Mouse (Mus musculus) heart, embryonic 14.5 days (tissue): Measurements from ENCODE around the gene Fer. TPM values are rescaled to one million over a fixed set of nuclear protein-coding genes. Genes with fewer than 3 reads are reported as not detected.
"Not testable (repeated sequence)": the region's sequence is repeated elsewhere in the genome, so short reads cannot be mapped to it uniquely, and the experiment has no call there.

Source experiments
- ATAC-seq: fragments of 200-750 bp; cut with Nextera tagmentation; 2 replicates; pipeline ENCODE4 v1.8.0; 2017; ENCODE audit warnings: low read depth, moderate TSS enrichment; ENCODE audit not compliant: insufficient number of reproducible peaks, insufficient read depth, low FRiP score
- H3K27ac ChIP-seq, 2 experiments: fragments of 200-500 bp in 1 of 2; fragments of 300-500 bp in 1 of 2; sonication (generic) in 1 of 2; replicated peaks in 1 of 2; 2 replicates each; pipeline ENCODE4 v1.5.1; 2012 to 2014; ENCODE audit warnings: low read depth in 2 of 2, low read length in 2 of 2, control low read depth in 1 of 2, mild to moderate bottlenecking in 1 of 2, mixed read lengths in 1 of 2; ENCODE audit not compliant: control insufficient read depth in 1 of 2, insufficient read depth in 1 of 2
- H3K27me3 ChIP-seq: fragments of 300-500 bp; sonication (generic); 2 replicates; pipeline ENCODE4 v1.6.1; 2014; ENCODE audit warnings: mild to moderate bottlenecking, low read length, control low read depth; ENCODE audit not compliant: control insufficient read depth, insufficient read depth
- H3K36me3 ChIP-seq: fragments of 300-500 bp; sonication (generic); 2 replicates; pipeline ENCODE4 v1.6.1; 2014; ENCODE audit warnings: mild to moderate bottlenecking, control low read depth, low read length, mixed read lengths; ENCODE audit not compliant: control insufficient read depth, insufficient read depth
- H3K4me1 ChIP-seq, 2 experiments: fragments of 200-500 bp in 1 of 2; fragments of 300-500 bp in 1 of 2; sonication (generic) in 1 of 2; 2 replicates each; pipeline ENCODE4 v1.6.1; 2012 to 2014; ENCODE audit warnings: low read length in 2 of 2, control low read depth in 1 of 2, mixed read lengths in 1 of 2; ENCODE audit not compliant: control insufficient read depth in 2 of 2, insufficient read depth in 2 of 2
- H3K4me2 ChIP-seq: fragments of 300-500 bp; sonication (generic); 2 replicates; pipeline ENCODE4 v1.6.1; 2014; ENCODE audit warnings: mild to moderate bottlenecking, low read length
- H3K4me3 ChIP-seq, 2 experiments: fragments of 200-500 bp in 1 of 2; fragments of 300-500 bp in 1 of 2; sonication (generic) in 1 of 2; 2 replicates each; pipeline ENCODE4 v1.5.1; 2012 to 2014; ENCODE audit warnings: low read length in 2 of 2, mild to moderate bottlenecking in 2 of 2, control low read depth in 1 of 2, low read depth in 1 of 2, moderate library complexity in 1 of 2; ENCODE audit not compliant: control insufficient read depth in 1 of 2, insufficient read depth in 1 of 2
- H3K9ac ChIP-seq: fragments of 300-500 bp; sonication (generic); 2 replicates; pipeline ENCODE4 v1.6.1; 2014; ENCODE audit warnings: mild to moderate bottlenecking, low read length
- H3K9me3 ChIP-seq: fragments of 300-500 bp; sonication (generic); 2 replicates; pipeline ENCODE4 v1.6.1; 2016; ENCODE audit warnings: low read length, control low read depth; ENCODE audit not compliant: control insufficient read depth
- WGBS: fragments of 180-500 bp; shearing (Covaris S2); extraction: QIAGEN DNeasy Blood & Tissue Kit; methylation state at CpG from one replicate; pipeline ENCODE4 v1.1.7; 2014; 5-methylcytosine and 5-hydroxymethylcytosine counted together
- polyA plus RNA-seq: library from polyadenylated mRNA; unstranded; fragments of >200 nt; fragmentation: Nextera tagmentation; extraction: Ambion mirVana; gene quantifications from 2 replicates; pipeline ENCODE4 v1.2.1, GENCODE M21; 2014

Gene Fer
- polyA plus RNA-seq, 1 experiment from 2014 or later = 26.0 TPM

- Histone ChIP-seq H3K9me3 (no peaks in the 10 kb centered on the region), H3K4me2 (no peak overlapping the region), H3K36me3 (no peaks in the 10 kb centered on the region), H3K4me1 (no peaks in the 10 kb centered on the region), H3K27me3 (no peaks in the 10 kb centered on the region), H3K9ac (no peak overlapping the region), H3K4me3 (no peak overlapping the region), H3K27ac (no peak overlapping the region)
- WGBS = 78% methylated on average over 4 of the region's 4 CpGs
- no peak for ATAC-seq
These were observed 31.3 kb upstream of the Fer start for GRCm38 (mm10) chr17:63831550-63831949.

DNA sequence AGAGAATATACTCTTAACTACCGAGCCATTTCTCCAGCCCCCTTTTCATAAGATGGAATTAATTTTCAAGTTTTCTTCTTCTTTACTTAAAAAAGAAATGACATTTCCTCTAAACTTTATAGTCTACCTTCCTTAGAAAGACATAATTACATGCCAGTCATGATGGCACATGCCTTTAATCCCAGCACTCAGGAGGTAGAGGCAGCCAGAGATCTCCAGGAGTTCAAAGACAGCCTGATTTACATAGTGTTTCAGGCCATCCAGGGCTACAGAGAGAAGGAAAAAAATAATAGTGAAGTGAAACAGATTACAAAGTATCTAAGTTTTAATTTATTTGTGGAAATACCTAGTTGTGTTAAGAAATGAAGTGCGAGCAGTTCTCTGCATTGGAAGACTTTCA, 26.6 kb upstream of the Fer start:
- Histone ChIP-seq H3K27ac (no peak overlapping the region), H3K9ac (no peak overlapping the region), H3K9me3 (peaks cover 5% of the 10 kb centered on the region; the same call in 1 of the 2 replicates), H3K36me3 (no peaks in the 10 kb centered on the region), H3K4me2 (no peak overlapping the region), H3K4me1 (no peaks in the 10 kb centered on the region), H3K27me3 (no peaks in the 10 kb centered on the region), H3K4me3 (no peak overlapping the region)
- no peak for ATAC-seq
- 89% methylated on average over 2 of the region's 2 CpGs for WGBS

- Histone ChIP-seq H3K4me1 (no peaks in the 10 kb centered on the region), H3K27ac (no peak overlapping the region), H3K9me3 (peaks cover 5% of the 10 kb centered on the region; the same call in 1 of the 2 replicates), H3K36me3 (no peaks in the 10 kb centered on the region), H3K27me3 (no peaks in the 10 kb centered on the region), H3K4me3 (no peak overlapping the region), H3K4me2 (no peak overlapping the region), H3K9ac (no peak overlapping the region)
- ATAC-seq = no peak
- 72% methylated on average over 8 of the region's 8 CpGs for WGBS
These were observed 26.2 kb upstream of the Fer start for GRCm38 (mm10) chr17:63836641-63837040.

GRCm38 (mm10) chr17:63838144-63838543, 24.7 kb upstream of the Fer start:
- H3K9me3 ChIP-seq = peaks cover 5% of the 10 kb centered on the region; the same call in 1 of the 2 replicates
- no peak overlapping the region for H3K27ac ChIP-seq
- no peak overlapping the region for H3K9ac ChIP-seq
- H3K36me3 ChIP-seq = no peaks in the 10 kb centered on the region
- 81% methylated on average over 8 of the region's 8 CpGs for WGBS
- ATAC-seq = no peak
- no peaks in the 10 kb centered on the region for H3K27me3 ChIP-seq
- H3K4me3 ChIP-seq = no peak overlapping the region
- H3K4me1 ChIP-seq = no peaks in the 10 kb centered on the region
- no peak overlapping the region for H3K4me2 ChIP-seq

DNA sequence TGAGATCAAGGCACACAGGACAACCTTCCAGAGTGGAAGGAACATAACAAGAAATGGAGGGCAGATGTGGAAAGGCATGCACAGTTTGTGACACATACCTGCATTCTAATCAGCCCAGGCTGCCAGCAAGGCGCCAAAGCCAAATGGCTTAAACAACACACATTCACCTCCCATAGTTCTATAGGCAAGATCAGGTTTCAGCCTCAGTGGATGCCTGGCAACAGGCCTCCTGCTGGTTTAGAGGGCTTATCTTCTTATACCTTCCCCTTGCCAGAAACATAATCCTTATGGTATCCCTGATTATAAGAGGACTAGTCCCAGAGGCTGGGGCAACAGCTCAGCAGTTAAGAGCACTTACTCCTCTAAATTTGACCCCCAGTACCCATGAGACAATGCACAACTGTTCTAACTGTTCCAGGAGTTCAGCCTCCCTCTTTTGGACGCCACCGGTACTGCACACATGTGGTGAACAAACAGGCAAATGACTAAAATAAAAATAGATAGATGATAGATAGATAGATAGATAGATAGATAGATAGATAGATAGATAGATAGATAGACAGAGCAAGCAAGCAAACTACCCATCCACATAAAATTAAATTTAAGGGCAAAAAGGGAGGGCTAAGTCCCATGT, 23.1 kb upstream of the Fer start:
- Histone ChIP-seq H3K27ac (no peak overlapping the region), H3K4me1 (no peaks in the 10 kb centered on the region), H3K4me2 (no peak overlapping the region), H3K36me3 (no peaks in the 10 kb centered on the region), H3K4me3 (no peak overlapping the region), H3K9me3 (peaks cover 5% of the 10 kb centered on the region; the same call in 1 of the 2 replicates), H3K27me3 (no peaks in the 10 kb centered on the region), H3K9ac (no peak overlapping the region)
- ATAC-seq = no peak
- WGBS = 90% methylated on average over 3 of the region's 3 CpGs

- 72% methylated on average over 1 of the region's 1 CpGs for WGBS
- Histone ChIP-seq H3K4me3 (no peak overlapping the region), H3K9ac (no peak overlapping the region), H3K4me1 (no peaks in the 10 kb centered on the region), H3K9me3 (peaks cover 5% of the 10 kb centered on the region; the same call in 1 of the 2 replicates), H3K27ac (no peak overlapping the region), H3K4me2 (no peak overlapping the region), H3K36me3 (no peaks in the 10 kb centered on the region), H3K27me3 (no peaks in the 10 kb centered on the region)
- ATAC-seq = no peak
These were observed 20.6 kb upstream of the Fer start for GRCm38 (mm10) chr17:63842226-63842625.

DNA sequence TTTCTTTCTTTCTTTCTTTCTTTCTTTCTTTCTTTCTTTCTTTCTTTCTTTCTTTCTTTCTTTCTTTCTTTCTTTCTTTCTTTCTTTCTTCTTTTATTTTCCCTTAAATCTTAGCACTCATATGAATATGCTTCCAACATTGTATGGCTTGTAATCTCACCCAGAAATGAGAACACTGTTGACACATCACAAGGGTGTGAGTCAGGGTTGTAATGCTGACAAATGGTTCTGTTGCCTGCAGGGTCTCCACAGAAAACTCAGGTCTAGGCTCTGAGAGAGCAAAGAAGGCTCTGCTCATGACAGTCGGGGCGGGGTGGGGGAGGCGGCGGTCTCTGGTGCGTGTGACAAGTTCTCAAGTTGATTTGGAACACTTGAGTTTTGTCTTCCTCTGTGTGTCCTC, 17.9 kb upstream of the Fer start:
- Histone ChIP-seq H3K9me3 (0 out of 2 replicates have a peak, but pooled peaks cover under 1% of the 10 kb centered on the region), H3K4me2 (no peak overlapping the region), H3K27me3 (no peaks in the 10 kb centered on the region), H3K4me3 (no peak overlapping the region), H3K27ac (no peak overlapping the region), H3K4me1 (no peaks in the 10 kb centered on the region; a peak in 1 of 4 replicates), H3K9ac (no peak overlapping the region), H3K36me3 (no peaks in the 10 kb centered on the region)
- no peak for ATAC-seq
- 69% methylated on average over 5 of the region's 5 CpGs for WGBS

DNA sequence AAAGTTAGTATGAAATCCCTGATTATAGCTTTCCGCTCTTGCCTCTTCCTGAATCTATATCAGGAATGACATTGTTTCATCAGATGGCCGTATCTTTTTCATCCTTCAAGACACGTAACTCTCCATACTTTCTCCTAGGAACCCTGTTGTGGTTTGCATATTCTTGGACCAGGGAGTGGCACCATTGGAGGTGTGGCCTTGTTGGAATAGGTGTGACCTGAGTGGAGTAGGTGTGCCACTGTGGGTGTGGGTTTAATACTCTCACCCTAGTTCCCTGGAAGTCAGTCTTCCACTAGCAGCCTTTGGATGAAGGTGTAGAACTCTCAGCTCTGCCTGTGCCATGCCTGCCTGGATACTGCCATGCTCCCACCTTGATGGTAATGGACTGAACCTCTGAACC, 17.1 kb upstream of the Fer start:
- not testable (repeated sequence) for H3K36me3 ChIP-seq, H3K27me3 ChIP-seq, H3K4me1 ChIP-seq, ATAC-seq, H3K27ac ChIP-seq, H3K4me2 ChIP-seq, H3K4me3 ChIP-seq, H3K9me3 ChIP-seq, H3K9ac ChIP-seq
- WGBS = 91% methylated on average over 3 of the region's 3 CpGs
